Mouse (Mus musculus) liver, embryonic 12.5 days (tissue): Measurements from ENCODE around the gene Adora2a. TPM values are rescaled to one million over a fixed set of nuclear protein-coding genes. Genes with fewer than 3 reads are reported as not detected.
A peak's percentile ranks its signal among the peaks of the same experiment; 100 is the strongest.
"Not testable (repeated sequence)": the region's sequence is repeated elsewhere in the genome, so short reads cannot be mapped to it uniquely, and the experiment has no call there.

Experiments used
- ATAC-seq: fragments of 200-750 bp; cut with Nextera tagmentation; 2 replicates; pipeline ENCODE4 v1.8.0; 2017; ENCODE audit warnings: moderate number of reproducible peaks, mild to moderate bottlenecking, moderate library complexity
- H3K27ac ChIP-seq: fragments of 300-500 bp; sonication (generic); 2 replicates; pipeline ENCODE4 v1.5.1; 2016; ENCODE audit warnings: mild to moderate bottlenecking
- H3K27me3 ChIP-seq: fragments of 300-500 bp; sonication (generic); replicated peaks from 2 replicates; pipeline ENCODE4 v1.6.1; 2016; ENCODE audit warnings: mild to moderate bottlenecking, moderate library complexity
- H3K36me3 ChIP-seq: fragments of 300-500 bp; sonication (generic); 2 replicates; pipeline ENCODE4 v1.6.1; 2016; ENCODE audit warnings: mild to moderate bottlenecking, moderate library complexity
- H3K4me1 ChIP-seq: fragments of 300-500 bp; sonication (generic); 2 replicates; pipeline ENCODE4 v1.6.1; 2016
- H3K4me2 ChIP-seq: fragments of 300-500 bp; sonication (generic); 2 replicates; pipeline ENCODE4 v1.6.1; 2016; ENCODE audit warnings: mild to moderate bottlenecking, moderate library complexity
- H3K4me3 ChIP-seq: fragments of 300-500 bp; sonication (generic); 2 replicates; pipeline ENCODE4 v1.5.1; 2016; ENCODE audit warnings: mild to moderate bottlenecking, moderate library complexity
- H3K9ac ChIP-seq: fragments of 300-500 bp; sonication (generic); 2 replicates; pipeline ENCODE4 v1.6.1; 2016; ENCODE audit warnings: mild to moderate bottlenecking, moderate library complexity
- H3K9me3 ChIP-seq: fragments of 300-500 bp; sonication (generic); replicated peaks from 2 replicates; pipeline ENCODE4 v1.6.1; 2016; ENCODE audit warnings: mild to moderate bottlenecking, moderate library complexity
- WGBS: fragments of 180-500 bp; shearing (Covaris S2); methylation state at CpG from one replicate; pipeline ENCODE4 v1.1.7; 2016; ENCODE audit not compliant: insufficient replicate concordance; 5-methylcytosine and 5-hydroxymethylcytosine counted together
- polyA plus RNA-seq: library from polyadenylated mRNA; unstranded; fragments of >200 nt; fragmentation: Nextera tagmentation; extraction: Ambion mirVana; gene quantifications from 2 replicates; pipeline ENCODE4 v1.2.1, GENCODE M21; 2016

The Adora2a gene
- polyA plus RNA-seq, result 2.3 and 3.1 TPM in 2 replicates

DNA sequence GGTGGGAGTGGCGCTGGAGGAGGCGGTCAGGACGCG lies at the start of gene Adora2a:
Adora2a (plus strand) TSS at position 6 of the 36 bp plus-strand sequence.
- peaks cover 51% of the 10 kb centered on the region for H3K4me1 ChIP-seq
- ATAC-seq, result no peak
- H3K9ac ChIP-seq, result peak within 1 kb of the TSS; percentile 58
- no peaks in the 10 kb centered on the region for H3K36me3 ChIP-seq
- no peaks in the 10 kb centered on the region for H3K9me3 ChIP-seq
- H3K27ac ChIP-seq, result 0 out of 2 replicates have a peak within 1 kb of the TSS, but pooled peaks have one; percentile 20
- peak within 1 kb of the TSS; percentile 75 for H3K4me2 ChIP-seq
- H3K4me3 ChIP-seq, result peak within 1 kb of the TSS; percentile 60
- WGBS, result 0% methylated on average over 2 of the region's 4 CpGs
- peaks cover 40% of the 10 kb centered on the region for H3K27me3 ChIP-seq

DNA sequence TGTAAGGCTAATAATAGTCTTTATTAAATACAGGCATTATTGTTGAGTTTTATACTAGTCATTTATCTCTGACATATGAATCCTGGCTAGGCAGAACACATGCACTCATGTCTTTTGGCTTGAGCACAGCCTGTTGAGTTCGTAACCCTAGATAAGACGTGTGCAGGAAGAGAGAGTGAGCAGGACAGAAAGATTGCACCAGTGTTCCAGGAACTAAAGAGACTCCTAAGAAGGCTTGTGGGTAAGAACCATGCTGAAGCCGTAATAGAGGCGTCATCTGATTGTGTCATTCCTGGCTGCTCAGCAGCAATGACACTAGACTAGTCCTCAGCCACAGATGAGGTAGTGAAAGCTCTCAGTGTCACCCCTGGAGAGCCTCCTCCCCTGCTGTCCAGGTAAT lies 43.7 kb upstream of the Adora2a start:
- no peak overlapping the region for H3K27ac ChIP-seq
- WGBS, result 22% methylated on average over 4 of the region's 4 CpGs
- ATAC-seq, result peak; percentile 85
- no peaks in the 10 kb centered on the region for H3K27me3 ChIP-seq
- H3K4me1 ChIP-seq, result peaks cover 13% of the 10 kb centered on the region
- no peak overlapping the region for H3K9ac ChIP-seq
- no peak overlapping the region for H3K4me3 ChIP-seq
- no peak overlapping the region for H3K4me2 ChIP-seq
- H3K36me3 ChIP-seq, result peaks cover 54% of the 10 kb centered on the region
- H3K9me3 ChIP-seq, result no peaks in the 10 kb centered on the region

DNA sequence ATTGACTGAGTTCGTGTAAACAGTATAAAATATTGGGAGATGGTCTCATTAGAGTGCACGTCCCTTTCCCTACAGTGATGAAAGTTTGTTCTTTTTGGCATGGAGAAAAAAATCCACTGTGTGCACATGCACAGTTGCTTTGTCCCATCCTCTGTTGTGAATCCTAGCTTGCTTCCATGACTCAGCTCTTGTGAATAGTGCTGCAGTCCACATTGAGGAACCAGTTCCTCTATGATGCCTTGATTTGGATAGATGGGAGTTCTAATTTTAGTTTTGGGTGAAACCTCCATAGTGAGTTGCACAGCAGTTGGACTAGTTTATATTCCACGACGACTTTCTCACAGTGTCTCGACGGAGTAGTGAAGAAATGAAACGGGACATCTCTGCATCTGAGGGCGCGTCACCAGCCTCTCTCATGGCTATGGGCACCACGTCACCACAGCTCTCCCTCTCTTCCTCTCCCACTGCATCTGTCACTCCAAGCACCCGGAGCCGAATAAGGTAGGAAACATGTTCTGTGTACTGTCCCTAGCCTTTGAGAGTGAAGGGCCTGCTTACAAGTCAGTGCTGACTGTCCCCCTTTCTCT lies 40.2 kb upstream of the Adora2a start:
- no peak overlapping the region for H3K4me3 ChIP-seq
- peaks cover 13% of the 10 kb centered on the region for H3K4me1 ChIP-seq
- H3K9ac ChIP-seq, result no peak overlapping the region
- no peak for ATAC-seq
- no peak overlapping the region for H3K27ac ChIP-seq
- no peak overlapping the region for H3K4me2 ChIP-seq
- peaks cover 65% of the 10 kb centered on the region for H3K36me3 ChIP-seq
- H3K27me3 ChIP-seq, result no peaks in the 10 kb centered on the region
- 85% methylated on average over 12 of the region's 12 CpGs for WGBS
- no peaks in the 10 kb centered on the region for H3K9me3 ChIP-seq

DNA sequence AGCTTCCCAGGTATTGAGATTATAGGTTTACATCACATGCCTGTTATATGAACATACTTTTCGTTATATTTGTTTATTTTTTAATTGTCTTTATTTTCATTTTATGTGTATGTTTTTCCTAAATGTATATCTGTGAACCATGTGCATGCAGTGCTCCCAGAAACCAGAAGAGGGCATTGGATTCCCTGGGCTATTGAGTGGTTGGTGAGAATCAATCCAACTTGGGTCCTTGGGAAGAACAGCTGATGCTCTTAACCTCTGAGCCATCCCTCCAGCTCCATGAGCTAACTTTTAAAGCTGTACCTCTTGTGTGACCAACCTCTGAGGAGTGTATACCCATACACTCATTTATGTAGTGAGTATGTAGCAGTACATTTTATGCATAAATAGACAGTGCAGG lies 39.2 kb upstream of the Adora2a start:
- peaks cover 10% of the 10 kb centered on the region for H3K4me1 ChIP-seq
- H3K4me2 ChIP-seq, result no peak overlapping the region
- ATAC-seq, result no peak
- no peak overlapping the region for H3K9ac ChIP-seq
- H3K27ac ChIP-seq, result no peak overlapping the region
- 59% methylated on average over 1 of the region's 1 CpGs for WGBS
- peaks cover 60% of the 10 kb centered on the region for H3K36me3 ChIP-seq
- H3K4me3 ChIP-seq, result no peak overlapping the region
- H3K9me3 ChIP-seq, result no peaks in the 10 kb centered on the region
- no peaks in the 10 kb centered on the region for H3K27me3 ChIP-seq

DNA sequence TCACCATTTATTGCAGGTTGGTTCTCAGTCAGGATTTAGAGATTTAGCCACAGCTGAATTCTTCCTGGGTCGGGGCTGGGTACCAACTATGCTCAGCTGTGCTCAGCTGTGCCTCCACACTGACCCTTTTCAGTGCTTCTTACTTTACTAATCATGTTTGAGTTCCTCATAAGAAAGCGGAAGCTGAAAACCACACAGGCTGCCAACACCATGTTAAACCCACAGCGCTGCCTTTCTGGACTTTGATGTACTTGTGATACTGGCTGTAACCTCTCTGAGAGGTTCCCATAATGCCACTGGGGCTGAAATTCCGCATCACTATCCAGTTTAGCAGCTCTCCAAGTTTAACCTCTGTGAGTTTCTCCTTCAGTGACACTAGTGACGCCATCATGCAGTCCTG lies 34.0 kb upstream of the Adora2a start:
- Histone ChIP-seq H3K4me1 (no peaks in the 10 kb centered on the region), H3K9me3 (no peaks in the 10 kb centered on the region), H3K36me3 (peaks cover 46% of the 10 kb centered on the region), H3K4me3 (no peak overlapping the region), H3K27ac (no peak overlapping the region), H3K9ac (no peak overlapping the region), H3K4me2 (no peak overlapping the region), H3K27me3 (no peaks in the 10 kb centered on the region)
- no peak for ATAC-seq
- whole genome bisulfite sequencing, result 43% methylated on average over 5 of the region's 5 CpGs

DNA sequence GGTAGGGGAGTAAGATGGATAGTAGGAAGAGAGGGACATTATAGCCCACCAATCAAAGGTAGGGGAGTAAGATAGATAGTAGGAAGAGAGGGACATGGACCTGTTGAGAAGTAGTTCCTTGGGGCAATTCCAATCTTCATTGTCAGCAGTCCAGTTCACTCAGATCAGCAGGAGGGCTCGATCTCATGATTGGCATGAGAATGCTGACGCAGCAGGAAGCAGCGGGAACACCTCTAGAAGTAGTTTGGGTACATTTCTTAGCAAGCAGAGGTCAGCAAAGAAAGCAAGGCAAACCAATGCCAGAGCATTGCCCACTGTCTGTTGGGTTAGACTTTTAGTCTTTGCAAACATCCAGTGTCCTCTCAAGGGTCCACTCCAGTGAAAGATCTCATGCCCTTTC lies 32.9 kb upstream of the Adora2a start:
- H3K4me1 ChIP-seq, result peaks cover 5% of the 10 kb centered on the region
- H3K9ac ChIP-seq, result no peak overlapping the region
- H3K36me3 ChIP-seq, result peaks cover 44% of the 10 kb centered on the region
- H3K9me3 ChIP-seq, result no peaks in the 10 kb centered on the region
- no peak overlapping the region for H3K4me3 ChIP-seq
- 78% methylated on average over 3 of the region's 3 CpGs for WGBS
- H3K27ac ChIP-seq, result no peak overlapping the region
- ATAC-seq, result no peak
- no peaks in the 10 kb centered on the region for H3K27me3 ChIP-seq
- no peak overlapping the region for H3K4me2 ChIP-seq

DNA sequence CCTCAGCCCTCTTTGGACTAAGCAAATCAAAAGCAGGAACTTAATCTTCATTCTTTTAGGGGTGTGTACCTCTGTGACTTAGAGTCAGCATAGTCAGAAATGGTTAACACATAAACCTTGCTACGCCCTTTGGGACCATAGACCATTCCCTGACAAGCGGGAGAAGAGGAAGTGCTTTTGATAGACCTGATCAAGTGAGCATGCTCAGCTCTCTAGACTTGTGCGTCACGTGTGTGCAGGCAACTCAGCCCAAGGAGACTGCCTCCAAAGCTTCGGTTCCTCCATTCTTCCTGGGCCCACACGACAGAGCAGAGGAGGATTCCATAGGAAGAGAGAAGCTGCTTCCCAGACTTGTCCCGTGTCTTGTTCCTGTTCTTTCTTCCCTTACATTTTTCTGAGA lies 28.1 kb upstream of the Adora2a start:
- no peak overlapping the region for H3K27ac ChIP-seq
- WGBS, result 39% methylated on average over 7 of the region's 7 CpGs
- no peak for ATAC-seq

DNA sequence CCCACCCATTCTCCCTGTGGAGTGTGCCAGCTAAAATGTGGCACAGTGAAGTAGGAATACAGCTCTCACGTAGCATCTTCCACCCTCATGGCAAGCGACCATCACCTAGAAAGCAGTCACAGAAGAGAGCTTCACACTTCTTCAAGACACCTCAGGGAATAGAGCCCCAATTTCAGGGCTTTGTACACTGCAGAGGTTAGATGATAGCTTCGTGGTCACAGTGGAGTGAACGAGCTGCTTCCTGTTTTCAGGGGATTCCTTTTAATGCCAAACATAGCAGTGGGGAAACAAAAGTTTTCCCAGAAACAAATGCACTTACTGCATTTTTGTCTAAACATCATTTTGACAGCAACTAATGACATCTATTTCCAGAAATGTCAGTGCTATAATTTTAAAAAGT lies 27.3 kb upstream of the Adora2a start:
- peaks cover 9% of the 10 kb centered on the region for H3K36me3 ChIP-seq
- H3K9me3 ChIP-seq, result no peaks in the 10 kb centered on the region

More for the DNA sequence above, 28.1 kb upstream of the Adora2a start:
- no peaks in the 10 kb centered on the region for H3K9me3 ChIP-seq
- no peak overlapping the region for H3K4me2 ChIP-seq
- no peak overlapping the region for H3K4me3 ChIP-seq
- H3K9ac ChIP-seq, result no peak overlapping the region
- no peaks in the 10 kb centered on the region for H3K27me3 ChIP-seq
- peaks cover 20% of the 10 kb centered on the region for H3K4me1 ChIP-seq
- peaks cover 15% of the 10 kb centered on the region for H3K36me3 ChIP-seq

DNA sequence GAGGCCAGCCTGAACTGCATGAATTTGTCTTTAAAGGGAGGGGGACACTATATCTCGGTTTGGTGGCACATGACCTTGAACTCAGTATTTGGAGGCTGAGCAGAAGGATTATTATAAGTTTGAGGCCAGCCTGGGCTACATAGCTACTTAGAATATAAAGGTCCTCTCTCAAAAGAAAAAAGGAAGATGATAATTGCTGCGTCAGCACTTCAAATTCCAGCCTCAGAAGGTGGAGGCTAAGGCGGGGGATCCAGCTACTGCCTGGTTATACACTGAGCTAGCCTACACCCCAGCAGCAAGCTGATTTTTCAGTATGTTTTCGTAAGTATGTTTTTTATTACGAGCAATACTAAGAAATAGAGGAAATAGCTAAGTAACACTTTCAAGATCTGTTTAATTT lies 26.0 kb upstream of the Adora2a start:
- Histone ChIP-seq H3K36me3 (peaks cover 14% of the 10 kb centered on the region), H3K4me2 (no peak overlapping the region), H3K9ac (no peak overlapping the region), H3K27ac (no peak overlapping the region), H3K4me3 (no peak overlapping the region), H3K4me1 (peaks cover 28% of the 10 kb centered on the region), H3K9me3 (no peaks in the 10 kb centered on the region), H3K27me3 (no peaks in the 10 kb centered on the region)
- 70% methylated on average over 5 of the region's 5 CpGs for WGBS
- no peak for ATAC-seq

More for the DNA sequence above, 27.3 kb upstream of the Adora2a start:
- no peak for ATAC-seq
- H3K4me1 ChIP-seq, result peaks cover 23% of the 10 kb centered on the region
- H3K27me3 ChIP-seq, result no peaks in the 10 kb centered on the region
- no peak overlapping the region for H3K4me3 ChIP-seq
- H3K9ac ChIP-seq, result no peak overlapping the region
- H3K4me2 ChIP-seq, result no peak overlapping the region
- WGBS, result 37% methylated on average over 4 of the region's 4 CpGs
- H3K27ac ChIP-seq, result no peak overlapping the region

DNA sequence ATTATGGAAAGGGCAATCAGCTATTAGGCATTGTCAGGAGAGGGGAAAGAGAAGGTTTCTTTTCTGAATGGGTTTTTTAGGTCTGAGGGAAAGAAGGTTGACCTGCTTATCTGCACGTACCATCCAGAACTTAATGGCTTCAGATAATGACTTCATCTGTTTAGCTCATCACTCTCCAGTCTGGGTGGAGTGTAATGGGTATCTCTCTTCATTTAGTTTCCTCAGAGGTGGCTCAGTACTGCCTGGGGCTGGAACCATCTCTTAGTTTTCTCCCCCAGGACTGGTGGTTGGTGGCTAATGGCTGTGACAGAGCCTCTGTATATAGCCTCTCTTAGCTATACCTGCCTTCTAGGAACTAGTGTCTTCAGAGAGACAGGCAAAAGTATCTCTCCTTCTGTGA lies 25.3 kb upstream of the Adora2a start:
- Histone ChIP-seq H3K9me3 (no peaks in the 10 kb centered on the region), H3K4me1 (peaks cover 28% of the 10 kb centered on the region), H3K9ac (no peak overlapping the region), H3K36me3 (peaks cover 17% of the 10 kb centered on the region), H3K27ac (no peak overlapping the region), H3K4me3 (no peak overlapping the region), H3K4me2 (no peak overlapping the region), H3K27me3 (no peaks in the 10 kb centered on the region)
- ATAC-seq, result peak; percentile 59
- WGBS, result 54% methylated on average over 1 of the region's 1 CpGs

DNA sequence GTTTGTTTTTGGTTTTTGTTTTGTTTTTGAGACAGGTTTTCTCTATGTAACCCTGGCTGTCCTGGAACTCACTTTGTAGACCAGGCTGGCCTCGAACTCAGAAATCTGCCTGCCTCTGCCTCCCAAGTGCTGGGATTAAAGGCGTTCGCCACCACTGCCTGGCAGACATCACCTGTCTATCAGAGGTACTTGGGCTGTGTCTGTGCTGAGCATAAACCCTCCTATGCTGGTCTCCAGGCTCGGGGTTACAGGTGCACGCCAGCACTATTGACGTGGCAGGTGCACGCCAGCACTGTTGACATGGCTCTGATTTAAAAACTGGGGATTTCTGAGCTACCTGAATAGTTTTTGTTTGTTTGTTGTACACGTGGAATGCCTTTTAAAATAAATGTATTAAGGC lies 24.5 kb upstream of the Adora2a start:
- peaks cover 28% of the 10 kb centered on the region for H3K4me1 ChIP-seq
- H3K4me3 ChIP-seq, ATAC-seq, H3K4me2 ChIP-seq, H3K9me3 ChIP-seq, H3K27me3 ChIP-seq, H3K27ac ChIP-seq, H3K9ac ChIP-seq: not testable (repeated sequence)
- H3K36me3 ChIP-seq, result peaks cover 17% of the 10 kb centered on the region
- WGBS, result 78% methylated on average over 8 of the region's 8 CpGs

DNA sequence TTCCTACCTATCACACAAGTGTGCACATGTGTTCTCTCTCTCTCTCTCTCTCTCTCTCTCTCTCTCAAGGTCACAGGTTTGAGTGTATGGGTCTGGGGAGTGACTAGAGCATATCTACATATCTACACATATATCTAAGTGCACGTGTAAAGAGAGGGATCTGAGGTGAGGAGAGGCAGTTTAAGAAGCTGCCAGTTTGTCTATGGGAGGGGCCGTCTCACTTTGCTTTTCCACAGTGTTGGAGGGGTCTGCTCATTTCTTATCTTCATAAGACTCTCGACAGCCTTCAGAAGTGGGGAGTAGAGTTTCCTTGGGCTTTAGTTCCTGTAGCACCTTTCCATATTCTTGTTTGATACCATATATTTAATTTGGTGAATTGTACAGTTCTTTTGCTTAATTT lies 23.4 kb upstream of the Adora2a start:
- no peak for ATAC-seq
- H3K9ac ChIP-seq, result no peak overlapping the region
- no peak overlapping the region for H3K4me2 ChIP-seq
- no peak overlapping the region for H3K4me3 ChIP-seq
- H3K27me3 ChIP-seq, result no peaks in the 10 kb centered on the region
- H3K27ac ChIP-seq, result no peak overlapping the region
- H3K9me3 ChIP-seq, result no peaks in the 10 kb centered on the region
- peaks cover 17% of the 10 kb centered on the region for H3K36me3 ChIP-seq
- H3K4me1 ChIP-seq, result peaks cover 28% of the 10 kb centered on the region
- WGBS, result 26% methylated on average over 3 of the region's 3 CpGs

DNA sequence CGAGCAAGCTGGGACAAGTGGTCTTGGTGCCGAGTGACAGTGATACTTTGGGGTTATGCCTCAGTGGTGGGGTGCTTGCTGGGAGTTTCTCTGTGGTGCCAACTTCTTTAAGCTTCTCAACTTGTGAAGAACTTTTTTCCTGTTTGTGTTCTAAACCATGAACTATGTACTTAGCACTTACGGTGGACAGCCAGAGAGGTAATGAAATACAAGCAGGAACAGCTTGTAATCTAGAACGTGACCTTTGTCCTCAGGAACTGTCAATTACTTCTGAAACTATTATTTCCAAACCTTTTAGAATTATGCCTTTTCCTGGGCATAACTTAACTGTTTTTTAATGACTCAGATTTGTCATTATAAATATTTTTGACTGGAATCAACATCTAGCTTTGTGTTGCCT lies 22.3 kb upstream of the Adora2a start:
- ATAC-seq, result no peak
- Histone ChIP-seq H3K9me3 (no peaks in the 10 kb centered on the region), H3K4me3 (no peak overlapping the region), H3K36me3 (peaks cover 18% of the 10 kb centered on the region), H3K27me3 (no peaks in the 10 kb centered on the region), H3K4me2 (no peak overlapping the region), H3K4me1 (peaks cover 21% of the 10 kb centered on the region), H3K9ac (no peak overlapping the region), H3K27ac (no peak overlapping the region)
- WGBS, result 75% methylated on average over 4 of the region's 4 CpGs
